Mouse (Mus musculus) liver, embryonic 12.5 days (tissue): ENCODE data around the gene Snhg11. TPM values are rescaled to one million over a fixed set of nuclear protein-coding genes. Genes with fewer than 3 reads are reported as not detected.

Experiments
- ATAC-seq: fragments of 200-750 bp; cut with Nextera tagmentation; 2 replicates; pipeline ENCODE4 v1.8.0; 2017; ENCODE audit warnings: moderate number of reproducible peaks, mild to moderate bottlenecking, moderate library complexity
- H3K27ac ChIP-seq: fragments of 300-500 bp; sonication (generic); 2 replicates; pipeline ENCODE4 v1.5.1; 2016; ENCODE audit warnings: mild to moderate bottlenecking
- H3K27me3 ChIP-seq: fragments of 300-500 bp; sonication (generic); replicated peaks from 2 replicates; pipeline ENCODE4 v1.6.1; 2016; ENCODE audit warnings: mild to moderate bottlenecking, moderate library complexity
- H3K36me3 ChIP-seq: fragments of 300-500 bp; sonication (generic); 2 replicates; pipeline ENCODE4 v1.6.1; 2016; ENCODE audit warnings: mild to moderate bottlenecking, moderate library complexity
- H3K4me1 ChIP-seq: fragments of 300-500 bp; sonication (generic); 2 replicates; pipeline ENCODE4 v1.6.1; 2016
- H3K4me2 ChIP-seq: fragments of 300-500 bp; sonication (generic); 2 replicates; pipeline ENCODE4 v1.6.1; 2016; ENCODE audit warnings: mild to moderate bottlenecking, moderate library complexity
- H3K4me3 ChIP-seq: fragments of 300-500 bp; sonication (generic); 2 replicates; pipeline ENCODE4 v1.5.1; 2016; ENCODE audit warnings: mild to moderate bottlenecking, moderate library complexity
- H3K9ac ChIP-seq: fragments of 300-500 bp; sonication (generic); 2 replicates; pipeline ENCODE4 v1.6.1; 2016; ENCODE audit warnings: mild to moderate bottlenecking, moderate library complexity
- H3K9me3 ChIP-seq: fragments of 300-500 bp; sonication (generic); replicated peaks from 2 replicates; pipeline ENCODE4 v1.6.1; 2016; ENCODE audit warnings: mild to moderate bottlenecking, moderate library complexity
- WGBS: fragments of 180-500 bp; shearing (Covaris S2); methylation state at CpG from one replicate; pipeline ENCODE4 v1.1.7; 2016; ENCODE audit not compliant: insufficient replicate concordance; 5-methylcytosine and 5-hydroxymethylcytosine counted together
- polyA plus RNA-seq: library from polyadenylated mRNA; unstranded; fragments of >200 nt; fragmentation: Nextera tagmentation; extraction: Ambion mirVana; gene quantifications from 2 replicates; pipeline ENCODE4 v1.2.1, GENCODE M21; 2016

Snhg11 gene
- polyA plus RNA-seq, 1 experiment from 2014 or later = 2.2 TPM

GRCm38 (mm10) chr2:158356121-158356520 lies 19.3 kb upstream of the Snhg11 start:
- no peaks in the 10 kb centered on the region for H3K27me3 ChIP-seq
- peaks cover 75% of the 10 kb centered on the region for H3K36me3 ChIP-seq
- peaks cover 30% of the 10 kb centered on the region for H3K4me1 ChIP-seq
- no peak for ATAC-seq
- H3K9me3 ChIP-seq = no peaks in the 10 kb centered on the region
- no peak overlapping the region for H3K27ac ChIP-seq
- no peak overlapping the region for H3K9ac ChIP-seq
- WGBS = 80% methylated on average over 5 of the region's 5 CpGs
- H3K4me2 ChIP-seq = no peak overlapping the region
- no peak overlapping the region for H3K4me3 ChIP-seq

GRCm38 (mm10) chr2:158359757-158360620 lies 15.4 kb upstream of the Snhg11 start:
- no peak for ATAC-seq
- 58% methylated on average over 12 of the region's 12 CpGs for WGBS
- Histone ChIP-seq H3K27me3 (no peaks in the 10 kb centered on the region), H3K27ac (peak overlapping the region; percentile 74), H3K36me3 (peaks cover 56% of the 10 kb centered on the region), H3K4me2 (peak overlapping the region; percentile 78), H3K4me1 (peaks cover 30% of the 10 kb centered on the region), H3K9ac (peak overlapping the region; percentile 84), H3K4me3 (peak overlapping the region; percentile 75), H3K9me3 (no peaks in the 10 kb centered on the region)

GRCm38 (mm10) chr2:158360873-158361677 lies 14.4 kb upstream of the Snhg11 start:
- WGBS = under 1% methylated on average over 41 of the region's 41 CpGs
- Histone ChIP-seq H3K4me2 (peak overlapping the region; percentile 78), H3K36me3 (peaks cover 45% of the 10 kb centered on the region), H3K4me1 (peaks cover 30% of the 10 kb centered on the region), H3K27ac (peak overlapping the region; percentile 74), H3K9ac (peak overlapping the region; percentile 84), H3K27me3 (no peaks in the 10 kb centered on the region), H3K9me3 (no peaks in the 10 kb centered on the region), H3K4me3 (peak overlapping the region; percentile 75)
- ATAC-seq = peak; percentile 80

GRCm38 (mm10) chr2:158361678-158362320 lies 13.6 kb upstream of the Snhg11 start:
- WGBS = 35% methylated on average over 8 of the region's 8 CpGs
- peak; percentile 51 for ATAC-seq

GRCm38 (mm10) chr2:158364175-158364574 lies 11.3 kb upstream of the Snhg11 start:
- Histone ChIP-seq H3K9me3 (no peaks in the 10 kb centered on the region), H3K4me1 (peaks cover 25% of the 10 kb centered on the region), H3K4me2 (no peak overlapping the region), H3K4me3 (no peak overlapping the region), H3K9ac (no peak overlapping the region), H3K27ac (no peak overlapping the region), H3K36me3 (peaks cover 14% of the 10 kb centered on the region), H3K27me3 (no peaks in the 10 kb centered on the region)
- WGBS = 75% methylated on average over 4 of the region's 4 CpGs
- ATAC-seq = no peak

More at GRCm38 (mm10) chr2:158361678-158362320, 13.6 kb upstream of the Snhg11 start:
- Histone ChIP-seq H3K9me3 (no peaks in the 10 kb centered on the region), H3K27ac (peak overlapping the region; percentile 22; the same call in 1 of the 2 replicates), H3K4me3 (peak overlapping the region; percentile 75), H3K4me2 (peak overlapping the region; percentile 78), H3K36me3 (peaks cover 38% of the 10 kb centered on the region), H3K27me3 (no peaks in the 10 kb centered on the region), H3K4me1 (peaks cover 30% of the 10 kb centered on the region), H3K9ac (peak overlapping the region; percentile 84; the same call in 1 of the 2 replicates)

- Histone ChIP-seq H3K27me3 (no peaks in the 10 kb centered on the region), H3K9me3 (no peaks in the 10 kb centered on the region), H3K27ac (no peak overlapping the region), H3K4me2 (no peak overlapping the region), H3K4me1 (peaks cover 14% of the 10 kb centered on the region; the same call in 1 of the 2 replicates), H3K9ac (no peak overlapping the region), H3K36me3 (peaks cover 3% of the 10 kb centered on the region), H3K4me3 (no peak overlapping the region)
- WGBS = 72% methylated on average over 12 of the region's 12 CpGs
- no peak for ATAC-seq
Observed at GRCm38 (mm10) chr2:158365099-158365850, 10.2 kb upstream of the Snhg11 start.

GRCm38 (mm10) chr2:158367654-158368053 lies 7.8 kb upstream of the Snhg11 start:
- 0 out of 2 replicates have a peak, but pooled peaks cover 9% of the 10 kb centered on the region for H3K4me1 ChIP-seq
- peaks cover 11% of the 10 kb centered on the region for H3K27me3 ChIP-seq
- H3K4me2 ChIP-seq = no peak overlapping the region
- H3K36me3 ChIP-seq = no peaks in the 10 kb centered on the region
- H3K9me3 ChIP-seq = no peaks in the 10 kb centered on the region
- H3K27ac ChIP-seq = no peak overlapping the region
- no peak overlapping the region for H3K9ac ChIP-seq
- H3K4me3 ChIP-seq = no peak overlapping the region
- ATAC-seq = no peak
- 42% methylated on average over 5 of the region's 5 CpGs for WGBS

GRCm38 (mm10) chr2:158368313-158368712 lies 7.1 kb upstream of the Snhg11 start:
- Histone ChIP-seq H3K27ac (no peak overlapping the region), H3K36me3 (no peaks in the 10 kb centered on the region), H3K9ac (no peak overlapping the region), H3K9me3 (no peaks in the 10 kb centered on the region), H3K4me2 (no peak overlapping the region), H3K4me1 (0 out of 2 replicates have a peak, but pooled peaks cover 9% of the 10 kb centered on the region), H3K27me3 (peaks cover 18% of the 10 kb centered on the region), H3K4me3 (no peak overlapping the region)
- no peak for ATAC-seq
- WGBS = 82% methylated on average over 8 of the region's 8 CpGs

- Histone ChIP-seq H3K27ac (no peak overlapping the region), H3K9ac (no peak overlapping the region), H3K36me3 (no peaks in the 10 kb centered on the region), H3K4me2 (no peak overlapping the region), H3K9me3 (no peaks in the 10 kb centered on the region), H3K4me1 (0 out of 2 replicates have a peak, but pooled peaks cover 9% of the 10 kb centered on the region), H3K27me3 (peaks cover 31% of the 10 kb centered on the region), H3K4me3 (no peak overlapping the region)
- WGBS = 59% methylated on average over 3 of the region's 3 CpGs
- ATAC-seq = no peak
Observed at GRCm38 (mm10) chr2:158369474-158370172, 5.8 kb upstream of the Snhg11 start.

- Histone ChIP-seq H3K4me2 (no peak overlapping the region), H3K9me3 (no peaks in the 10 kb centered on the region), H3K36me3 (no peaks in the 10 kb centered on the region), H3K4me1 (0 out of 2 replicates have a peak, but pooled peaks cover 9% of the 10 kb centered on the region), H3K4me3 (no peak overlapping the region), H3K27ac (no peak overlapping the region), H3K9ac (no peak overlapping the region; the same call in 1 of the 2 replicates), H3K27me3 (peaks cover 36% of the 10 kb centered on the region)
- WGBS = 48% methylated on average over 5 of the region's 5 CpGs
- ATAC-seq = no peak
Observed at GRCm38 (mm10) chr2:158370173-158370550, 5.3 kb upstream of the Snhg11 start.
